Mouse (Mus musculus) liver, embryonic 14.5 days (tissue): ENCODE results near the gene Atf5. TPM values are rescaled to one million over a fixed set of nuclear protein-coding genes. Genes with fewer than 3 reads are reported as not detected.

Experiments
- ATAC-seq: fragments of 200-750 bp; cut with Nextera tagmentation; 2 replicates; pipeline ENCODE4 v1.8.0; 2017; ENCODE audit warnings: moderate number of reproducible peaks, mild to moderate bottlenecking, moderate library complexity; ENCODE audit not compliant: insufficient read depth
- DNase-seq, 3 experiments: peaks; one replicate each; pipeline ENCODE4 v3.0.0-alpha.2; 2012 to 2013; ENCODE audit warnings: low read depth in 3 of 3, low spot score in 3 of 3
- H3K27ac ChIP-seq: fragments of 300-500 bp; sonication (generic); 2 replicates; pipeline ENCODE4 v1.5.1; 2014; ENCODE audit warnings: moderate library complexity, mild to moderate bottlenecking, control low read depth, inconsistent platforms
- H3K27me3 ChIP-seq: fragments of 300-500 bp; sonication (generic); 2 replicates; pipeline ENCODE4 v1.6.1; 2014; ENCODE audit warnings: mild to moderate bottlenecking, low read length, moderate library complexity; ENCODE audit not compliant: control insufficient read depth, insufficient read depth
- H3K36me3 ChIP-seq: fragments of 300-500 bp; sonication (generic); replicated peaks from 2 replicates; pipeline ENCODE4 v1.6.1; 2014; ENCODE audit warnings: low read depth; ENCODE audit not compliant: control insufficient read depth, insufficient read depth
- H3K4me1 ChIP-seq, 2 experiments: fragments of 200-500 bp in 1 of 2; fragments of 300-500 bp in 1 of 2; sonication (generic) in 1 of 2; replicated peaks; 2 replicates each; pipeline ENCODE4 v1.6.1; 2012 to 2014; ENCODE audit warnings: antibody characterized with exemption in 1 of 2, inconsistent platforms in 1 of 2, low read length in 1 of 2; ENCODE audit not compliant: control insufficient read depth in 2 of 2, insufficient read depth in 2 of 2
- H3K4me2 ChIP-seq: fragments of 300-500 bp; sonication (generic); 2 replicates; pipeline ENCODE4 v1.6.1; 2014; ENCODE audit warnings: low read depth, mild to moderate bottlenecking, control low read depth, moderate library complexity
- H3K4me3 ChIP-seq, 2 experiments: fragments of 200-500 bp in 1 of 2; fragments of 300-500 bp in 1 of 2; sonication (generic) in 1 of 2; 2 replicates each; pipeline ENCODE4 v1.5.1; 2012 to 2014; ENCODE audit warnings: low read depth in 2 of 2, low read length in 2 of 2, mild to moderate bottlenecking in 2 of 2, control low read depth in 1 of 2, inconsistent platforms in 1 of 2, moderate library complexity in 1 of 2; ENCODE audit not compliant: insufficient read depth in 1 of 2
- H3K9ac ChIP-seq: fragments of 300-500 bp; sonication (generic); replicated peaks from 2 replicates; pipeline ENCODE4 v1.6.1; 2014; ENCODE audit warnings: mild to moderate bottlenecking, control low read depth, moderate library complexity
- H3K9me3 ChIP-seq: fragments of 300-500 bp; sonication (generic); 2 replicates; pipeline ENCODE4 v1.6.1; 2016; ENCODE audit warnings: low read length, mixed read lengths; ENCODE audit not compliant: control insufficient read depth
- CTCF ChIP-seq: IDR thresholded peaks from 2 replicates; pipeline ENCODE4 v1.5.1; 2016; ENCODE audit warnings: antibody characterized with exemption, low read depth, control low read depth
- EP300 ChIP-seq: IDR thresholded peaks from 2 replicates; pipeline ENCODE4 v1.6.1; 2016; ENCODE audit warnings: antibody characterized with exemption, low read depth
- WGBS: fragments of 180-500 bp; shearing (Covaris S2); extraction: QIAGEN DNeasy Blood & Tissue Kit; methylation state at CpG from one replicate; pipeline ENCODE4 v1.1.7; 2014; ENCODE audit not compliant: insufficient replicate concordance; 5-methylcytosine and 5-hydroxymethylcytosine counted together
- polyA plus RNA-seq, 2 experiments: library from polyadenylated mRNA; depleted of rRNA in 1 of 2; stranded (reverse) in 1 of 2; unstranded in 1 of 2; fragments of >200 nt; fragmentation: Nextera tagmentation in 1 of 2; extraction: Ambion mirVana in 1 of 2; gene quantifications; 2 replicates each; pipeline versions ENCODE4 v1.2.1 to v1.2.3; 2012 to 2014

The Atf5 gene
- polyA plus RNA-seq, 2 experiments, result 2.5 to 33.8 TPM

- Histone ChIP-seq H3K27ac (no peak overlapping the region), H3K4me3 (no peak overlapping the region), H3K4me1 (peaks cover 41 to 63% of the 10 kb centered on the region in 2 experiments), H3K4me2 (no peak overlapping the region), H3K9me3 (no peaks in the 10 kb centered on the region), H3K36me3 (peaks cover 8% of the 10 kb centered on the region; the same call in 1 of the 2 replicates), H3K9ac (no peak overlapping the region), H3K27me3 (no peaks in the 10 kb centered on the region)
- DNase-seq (no peak), ATAC-seq (no peak)
- WGBS, result 70% methylated on average over 7 of the region's 7 CpGs
- TF ChIP-seq EP300, result no peak
- TF ChIP-seq CTCF, result peak; percentile 56
Measured at GRCm38 (mm10) chr7:44821666-44822448, 5.4 kb upstream of the Atf5 start.

DNA sequence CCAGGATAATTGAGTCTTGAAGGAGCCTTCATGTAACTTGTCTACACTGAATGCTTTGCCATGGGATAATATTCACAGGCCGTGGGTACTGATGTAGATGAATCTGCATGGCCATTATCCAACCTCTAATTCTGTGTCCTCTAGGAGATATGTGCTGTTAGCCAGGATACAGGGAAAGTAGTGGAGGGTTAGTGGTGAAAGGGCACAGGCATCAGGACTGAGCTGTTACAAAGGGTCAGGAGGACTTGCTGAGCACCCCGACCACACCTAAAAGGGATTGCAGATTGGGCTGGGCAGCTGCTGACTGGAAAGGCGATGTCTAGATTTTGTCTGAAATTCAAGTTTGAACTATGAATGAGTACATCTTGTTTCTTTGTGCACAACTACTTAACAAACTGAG, 4.1 kb upstream of the Atf5 start:
- Histone ChIP-seq H3K9ac (peak overlapping the region; percentile 18; the same call in 1 of the 2 replicates), H3K36me3 (peaks cover 8% of the 10 kb centered on the region; the same call in 1 of the 2 replicates), H3K9me3 (no peaks in the 10 kb centered on the region), H3K27me3 (no peaks in the 10 kb centered on the region), H3K4me2 (peak overlapping the region; percentile 84; the same call in 1 of the 2 replicates), H3K4me1 (peaks cover 41 to 63% of the 10 kb centered on the region in 2 experiments), H3K4me3 (no peak overlapping the region), H3K27ac (no peak overlapping the region; the same call in 1 of the 2 replicates)
- no peak for ATAC-seq
- 61% methylated on average over 3 of the region's 3 CpGs for WGBS
- no peak for TF ChIP-seq EP300
- TF ChIP-seq CTCF, result no peak
- no peak for DNase-seq

- no peak for ATAC-seq
Measured at GRCm38 (mm10) chr7:44819863-44820262, 3.4 kb upstream of the Atf5 start.

GRCm38 (mm10) chr7:44819391-44819790, 2.9 kb upstream of the Atf5 start:
- H3K4me3 ChIP-seq, result peak overlapping the region in 1 of 2 experiments; percentile 82; a peak in 2 of 4 replicates
- peaks cover 45 to 67% of the 10 kb centered on the region in 2 experiments for H3K4me1 ChIP-seq
- H3K9me3 ChIP-seq, result no peaks in the 10 kb centered on the region
- 79% methylated on average over 2 of the region's 2 CpGs for WGBS
- H3K4me2 ChIP-seq, result peak overlapping the region; percentile 84
- H3K27me3 ChIP-seq, result no peaks in the 10 kb centered on the region
- TF ChIP-seq EP300, result no peak
- no peak for TF ChIP-seq CTCF
- peaks cover 8% of the 10 kb centered on the region; the same call in 1 of the 2 replicates for H3K36me3 ChIP-seq
- peak overlapping the region; percentile 36 for H3K27ac ChIP-seq
- no peak for DNase-seq
- ATAC-seq, result no peak
- peak overlapping the region; percentile 55 for H3K9ac ChIP-seq

More at GRCm38 (mm10) chr7:44819863-44820262, 3.4 kb upstream of the Atf5 start:
- Histone ChIP-seq H3K27ac (peak overlapping the region; percentile 36), H3K9ac (peak overlapping the region; percentile 23; the same call in 1 of the 2 replicates), H3K4me2 (peak overlapping the region; percentile 84), H3K4me3 (no peak overlapping the region), H3K9me3 (no peaks in the 10 kb centered on the region), H3K27me3 (no peaks in the 10 kb centered on the region), H3K4me1 (peaks cover 45 to 67% of the 10 kb centered on the region in 2 experiments), H3K36me3 (peaks cover 8% of the 10 kb centered on the region; the same call in 1 of the 2 replicates)
- DNase-seq, result peak in 1 of 3 experiments; percentile 25
- TF ChIP-seq CTCF (no peak), EP300 (no peak)
- WGBS, result 36% methylated on average over 5 of the region's 5 CpGs

- Histone ChIP-seq H3K9ac (peak overlapping the region; percentile 55), H3K4me3 (peak overlapping the region; percentile 39 to 82), H3K27ac (peak overlapping the region; percentile 37), H3K36me3 (peaks cover 8% of the 10 kb centered on the region; the same call in 1 of the 2 replicates), H3K4me2 (peak overlapping the region; percentile 84), H3K4me1 (peaks cover 42 to 64% of the 10 kb centered on the region in 2 experiments), H3K9me3 (no peaks in the 10 kb centered on the region), H3K27me3 (no peaks in the 10 kb centered on the region)
- peak in 1 of 3 experiments; percentile 22 for DNase-seq
- TF ChIP-seq CTCF (no peak), EP300 (peak; percentile 42)
- WGBS, result 43% methylated on average over 6 of the region's 6 CpGs
- ATAC-seq, result no peak
Measured at GRCm38 (mm10) chr7:44818751-44819235, 2.3 kb upstream of the Atf5 start.
